Mouse (Mus musculus): ENCODE data around the gene Ear6. TPM values are rescaled to one million over a fixed set of nuclear protein-coding genes. Genes with fewer than 3 reads are reported as not detected.

Gene Ear6
- polyA plus RNA-seq, 1 experiment, result not detected

GRCm38 (mm10) chr14:51893809-51894208 is 40.3 kb downstream of the Ear6 start:
- DNase-seq (ENCODE audit: low spot score), result no peak

GRCm38 (mm10) chr14:51895071-51895470 is 41.6 kb downstream of the Ear6 start:
- DNase-seq (ENCODE audit: low spot score), result no peak

GRCm38 (mm10) chr14:51896019-51896418 is 42.5 kb downstream of the Ear6 start:
- DNase-seq (ENCODE audit: low spot score), result no peak

GRCm38 (mm10) chr14:51896539-51897170 is 43.2 kb downstream of the Ear6 start:
- DNase-seq (ENCODE audit: low spot score), result no peak

- DNase-seq (ENCODE audit: low spot score), result no peak
Observed at GRCm38 (mm10) chr14:51899351-51899750, 45.9 kb downstream of the Ear6 start.

DNA sequence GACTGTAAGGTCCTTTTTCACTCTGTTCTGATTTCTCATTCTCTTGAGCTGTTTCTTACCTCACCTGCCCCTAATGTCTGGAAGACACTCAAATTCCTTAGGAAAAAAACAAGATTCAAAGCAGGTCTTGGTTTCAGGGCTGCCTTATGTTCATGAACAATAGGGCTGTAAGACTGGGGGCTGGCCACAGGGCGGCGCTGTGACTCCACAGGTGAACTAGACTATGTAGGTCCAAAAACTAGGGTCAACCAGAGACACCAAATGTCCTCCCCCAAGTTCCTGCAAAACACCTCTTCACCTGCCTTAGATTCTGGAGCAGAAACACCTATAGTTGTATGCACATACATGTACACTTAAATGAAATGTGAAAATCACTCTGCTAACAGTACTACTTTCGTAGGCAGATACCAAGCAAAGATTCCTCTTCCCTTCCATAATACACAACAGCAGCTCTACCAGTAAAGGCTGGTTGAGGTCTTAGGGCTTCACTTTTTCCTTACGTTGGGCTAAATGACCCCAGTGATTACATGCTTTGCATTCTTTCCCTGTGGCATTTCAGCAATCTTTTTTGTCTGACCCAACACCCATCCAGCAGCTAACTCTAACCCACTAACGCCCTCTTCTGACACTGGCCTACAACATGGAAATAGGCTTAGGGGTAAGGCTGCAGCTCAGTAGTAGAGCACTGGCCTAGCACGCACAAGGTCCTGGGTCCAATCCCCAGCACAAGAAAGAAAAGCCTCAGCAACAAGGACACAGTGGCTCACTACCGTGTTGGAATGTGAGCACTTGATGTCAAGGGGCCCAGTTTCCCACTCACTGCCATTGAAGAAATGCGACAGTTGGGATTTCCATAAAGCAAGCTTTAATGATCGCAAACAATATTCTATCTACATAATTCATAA is 49.6 kb downstream of the Ear6 start:
- peak; percentile 74 for DNase-seq (ENCODE audit: low spot score)

GRCm38 (mm10) chr14:51903782-51904181 is 50.3 kb downstream of the Ear6 start:
- no peak for DNase-seq (ENCODE audit: low spot score)

Other genes starting within 250 kb of the Ear6 start
- gene Gm17078, start 242.4 kb upstream of the Ear6 start, polyA plus RNA-seq (2012; rRNA removed), result not detected in 2 replicates
- not detected in 2 replicates for gene Gm4181, start 218.0 kb upstream of the Ear6 start, polyA plus RNA-seq (2012; rRNA removed)
- gene Gm17079, start 158.2 kb upstream of the Ear6 start, polyA plus RNA-seq (2012; rRNA removed), result not detected in 2 replicates
- not detected in 2 replicates for gene Gm5800, start 136.5 kb upstream of the Ear6 start, polyA plus RNA-seq (2012; rRNA removed)
- gene Ang4, start 80.1 kb upstream of the Ear6 start, polyA plus RNA-seq (2012; rRNA removed), result 0.56 and 0.57 TPM in 2 replicates
- not detected in 2 replicates for gene AY358078, start 53.7 kb upstream of the Ear6 start, polyA plus RNA-seq (2012; rRNA removed)
- 35.8 and 40.5 TPM in 2 replicates for gene Mettl17, start 31.1 kb downstream of the Ear6 start, polyA plus RNA-seq (2012; rRNA removed)
- 1.2 and 2.0 TPM in 2 replicates for gene Slc39a2, start 39.2 kb downstream of the Ear6 start, polyA plus RNA-seq (2012; rRNA removed)
- 393 and 417 TPM in 2 replicates for gene Ndrg2, start 60.5 kb downstream of the Ear6 start, polyA plus RNA-seq (2012; rRNA removed)
- 0.11 TPM in 1 of 2 replicates, not detected in the other for gene Tppp2, start 64.7 kb downstream of the Ear6 start, polyA plus RNA-seq (2012; rRNA removed)
- gene Rnase13, start 69.1 kb downstream of the Ear6 start, polyA plus RNA-seq (2012; rRNA removed), result 0.75 and 1.0 TPM in 2 replicates
- gene Arhgef40, start 131.0 kb downstream of the Ear6 start, polyA plus RNA-seq (2012; rRNA removed), result 44.4 and 53.8 TPM in 2 replicates
- gene Tmem253, start 162.0 kb downstream of the Ear6 start, polyA plus RNA-seq (2012; rRNA removed), result 1.1 and 1.5 TPM in 2 replicates
- gene Zfp219, start 167.0 kb downstream of the Ear6 start, polyA plus RNA-seq (2012; rRNA removed), result 105 and 107 TPM in 2 replicates
- gene Olfr221, start 188.8 kb downstream of the Ear6 start, polyA plus RNA-seq (2012; rRNA removed), result not detected in 2 replicates